Mouse (Mus musculus): ENCODE measurements at regions not wholly inside any gene's neighbourhood (a gene's known extent, or its start where the extent isn't known, plus 50 kb on each side); places are given as distances from the start of the nearest gene placed in this dataset.

- TF ChIP-seq POLR2A (IDR thresholded peaks at IDR 0.05; ENCODE audit: borderline replicate concordance, extremely low read depth, insufficient read depth, insufficient read length, poor library complexity, severe bottlenecking) = no peak
- TF ChIP-seq CTCF (IDR thresholded peaks at IDR 0.05; ENCODE audit: borderline replicate concordance, extremely low read depth, insufficient read depth, insufficient read length) = no peak
Observed at GRCm38 (mm10) chr12:51185751-51186150, 162.1 kb upstream of the G2e3 start.

Data from brain, embryonic 14.5 days (tissue).